Mouse (Mus musculus) heart, adult 9 months (tissue): ENCODE measurements around the gene Dkk2.
A peak's percentile ranks its signal among the peaks of the same experiment; 100 is the strongest.

Source experiments
- DNase-seq, 2 experiments: peaks; one replicate each; pipeline ENCODE4 v3.0.0; 2022; ENCODE audit warnings: low spot score in 2 of 2

Gene Dkk2

GRCm38 (mm10) chr3:132125227-132125740 is 40.2 kb downstream of the Dkk2 start:
- no peak for DNase-seq

GRCm38 (mm10) chr3:132129730-132130274 is 44.7 kb downstream of the Dkk2 start:
- no peak for DNase-seq

GRCm38 (mm10) chr3:132130781-132131180 is 45.7 kb downstream of the Dkk2 start:
- DNase-seq = no peak

- DNase-seq = no peak
Observed at GRCm38 (mm10) chr3:132131939-132132338, 46.8 kb downstream of the Dkk2 start.

GRCm38 (mm10) chr3:132134502-132134901 is 49.4 kb downstream of the Dkk2 start:
- no peak for DNase-seq

- no peak for DNase-seq
Observed at GRCm38 (mm10) chr3:132137802-132138378, 52.8 kb downstream of the Dkk2 start.

- DNase-seq = no peak
Observed at GRCm38 (mm10) chr3:132141031-132141430, 55.9 kb downstream of the Dkk2 start.

- DNase-seq = no peak
Observed at GRCm38 (mm10) chr3:132149446-132150025, 64.4 kb downstream of the Dkk2 start.

GRCm38 (mm10) chr3:132158817-132159216 is 73.7 kb downstream of the Dkk2 start:
- DNase-seq = no peak

- DNase-seq = no peak
Observed at GRCm38 (mm10) chr3:132168911-132169310, 83.8 kb downstream of the Dkk2 start.

- no peak for DNase-seq
Observed at GRCm38 (mm10) chr3:132186888-132187552, 101.9 kb downstream of the Dkk2 start.

GRCm38 (mm10) chr3:132201950-132202349 is 116.9 kb downstream of the Dkk2 start:
- no peak for DNase-seq

GRCm38 (mm10) chr3:132202665-132203064 is 117.6 kb downstream of the Dkk2 start:
- DNase-seq = no peak

GRCm38 (mm10) chr3:132207469-132207868 is 122.4 kb downstream of the Dkk2 start:
- DNase-seq = no peak

- peak; percentile 21 to 29 for DNase-seq
Observed at GRCm38 (mm10) chr3:132211260-132211659, 126.2 kb downstream of the Dkk2 start.

- DNase-seq = no peak
Observed at GRCm38 (mm10) chr3:132219977-132220487, 134.9 kb downstream of the Dkk2 start.

GRCm38 (mm10) chr3:132227622-132228021 is 142.5 kb downstream of the Dkk2 start:
- no peak for DNase-seq
